Mouse (Mus musculus) left cerebral cortex, postnatal 25 days (tissue): ENCODE data around the gene Hist1h3d. TPM values are rescaled to one million over a fixed set of nuclear protein-coding genes. Genes with fewer than 3 reads are reported as not detected.

Experiments
- DNase-seq, 2 experiments: peaks; one replicate each; pipeline ENCODE4 v3.0.0; 2022; ENCODE audit warnings: low spot score in 2 of 2, mixed read lengths in 1 of 2
- intact Hi-C: fragments of 180-260 bp; cut with DNase I; formaldehyde crosslinking; loops from one replicate; pipeline ENCODE4 v1.15.1; 2025
- microRNA-seq, 2 experiments: library from miRNA; unstranded; fragments of <30 nt; microRNA quantifications; one replicate each; pipeline ENCODE4 v1.2.0; 2022
- total RNA-seq, 2 experiments: library from RNA; stranded (reverse); gene quantifications; 2 replicates each; pipeline ENCODE4 v1.2.3; 2021

Gene Hist1h3d
- total RNA-seq, 2 experiments from 2014 or later, result 7.2 to 10.5 TPM

DNA sequence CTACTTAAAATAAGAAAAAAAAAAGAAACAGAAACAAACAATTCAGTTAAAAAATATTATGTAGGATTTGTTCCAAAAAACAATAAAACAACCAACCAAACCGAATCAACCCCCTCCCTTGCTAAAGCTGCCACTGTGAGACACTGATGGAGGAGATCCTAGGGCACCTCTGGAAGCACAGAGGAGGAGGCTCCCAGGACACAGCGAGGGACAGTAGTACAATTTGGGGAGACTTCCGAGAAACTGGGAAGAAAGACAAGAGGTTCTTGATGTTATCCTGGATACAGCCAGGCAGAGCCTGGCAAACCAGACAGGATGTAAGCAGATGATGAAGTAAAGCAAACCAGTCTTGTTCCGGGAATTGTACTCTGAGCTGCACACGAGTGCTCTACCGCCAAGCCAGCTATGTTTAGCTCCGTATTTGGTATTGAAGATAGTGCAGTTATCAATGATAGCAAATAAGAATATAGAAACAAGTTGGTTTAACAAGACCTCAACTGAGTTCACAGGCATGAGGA is 27.7 kb downstream of the Hist1h3d start:
- no peak for DNase-seq
- intact Hi-C loops, result no loop called here

- DNase-seq, result no peak
- intact Hi-C loops, result no loop called here
These were observed 28.9 kb downstream of the Hist1h3d start for GRCm38 (mm10) chr13:23604452-23604851.

- intact Hi-C loops, result no loop called here
- no peak for DNase-seq
These were observed 29.5 kb downstream of the Hist1h3d start for GRCm38 (mm10) chr13:23605052-23605451.

DNA sequence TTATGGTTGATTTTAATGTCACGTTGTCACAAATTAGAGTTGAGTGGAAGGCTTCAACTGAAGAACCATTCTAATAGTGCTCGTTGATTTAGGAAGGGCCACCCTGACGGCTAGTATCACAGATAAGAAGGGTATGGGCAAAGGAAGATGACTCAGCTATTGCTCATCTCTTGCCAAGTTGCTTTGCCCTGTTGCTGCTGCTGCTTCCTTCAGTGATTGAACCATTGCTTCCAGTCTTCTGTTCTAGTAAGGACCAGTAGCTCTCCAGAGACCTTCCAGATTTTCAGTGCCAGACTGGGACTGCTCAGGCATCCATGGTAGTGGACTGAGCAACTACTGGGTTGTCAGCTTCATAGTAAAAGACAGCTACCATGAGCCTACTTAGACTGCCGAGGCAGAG is 33.6 kb downstream of the Hist1h3d start:
- intact Hi-C loops, result no loop called here
- no peak for DNase-seq

GRCm38 (mm10) chr13:23609844-23610243 is 34.3 kb downstream of the Hist1h3d start:
- intact Hi-C loops, result loop anchor here (10.0 kb wide), 1 partner anchor 1785 kb away; no protein-coding TSS in a partner anchor

GRCm38 (mm10) chr13:23610393-23610792 is 34.8 kb downstream of the Hist1h3d start:
- no peak for DNase-seq
- intact Hi-C loops, result loop anchor here (10.0 kb wide), 1 partner anchor 1786 kb away; no protein-coding TSS in a partner anchor

More at GRCm38 (mm10) chr13:23609844-23610243, 34.3 kb downstream of the Hist1h3d start:
- DNase-seq, result no peak

- no peak for DNase-seq
- intact Hi-C loops, result loop anchor here (10.0 kb wide), 1 partner anchor 1787 kb away; no protein-coding TSS in a partner anchor
These were observed 36.1 kb downstream of the Hist1h3d start for GRCm38 (mm10) chr13:23611638-23612037.

DNA sequence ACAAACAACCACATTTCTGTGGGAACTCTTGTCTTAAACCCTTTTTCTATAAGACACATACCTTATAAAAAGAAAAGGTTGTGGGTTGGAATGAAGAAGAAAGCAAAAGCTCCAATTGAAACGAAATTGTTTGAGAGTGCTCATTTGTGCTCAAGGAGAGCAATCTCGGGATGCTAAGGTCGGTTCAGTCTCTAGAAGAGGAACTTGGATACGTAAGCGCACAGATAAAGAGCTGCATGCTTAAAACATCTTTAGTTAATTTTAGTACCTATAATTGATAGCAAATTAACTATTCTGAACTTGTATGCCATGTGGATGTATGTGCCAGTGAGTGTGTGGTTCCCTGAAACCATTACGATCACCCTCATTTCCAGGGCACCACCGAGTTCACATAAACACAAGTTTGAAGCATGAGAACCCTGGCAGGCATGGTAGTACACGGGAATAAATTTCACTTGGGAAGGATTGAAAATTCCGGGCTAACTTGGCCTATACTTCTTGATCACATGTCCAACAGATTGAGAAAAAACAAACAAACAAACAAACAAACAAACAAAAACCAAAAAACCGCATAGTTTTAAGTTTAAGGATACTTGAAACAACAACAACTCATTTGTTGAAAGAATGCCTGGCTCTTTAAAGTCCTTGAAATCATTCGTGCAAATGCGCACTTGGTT is 44.6 kb downstream of the Hist1h3d start:
- intact Hi-C loops, result loop anchor here (2.0 to 5.0 kb wide), 3 partner anchors 33 to 1903 kb away; partner anchors contain the start of genes Hist1h2af, Hist1h2ai, Hist1h2bl and Hist1h3h
- DNase-seq, result peak in 1 of 2 experiments; percentile 5

- DNase-seq, result peak; percentile 80 to 95
- intact Hi-C loops, result loop anchor here (1.0 to 5.0 kb wide), 4 partner anchors 34 to 1904 kb away; partner anchors contain the start of genes Hist1h2af, Hist1h2ai, Hist1h2bl and Hist1h3h
These were observed 45.4 kb downstream of the Hist1h3d start, which contains the start of gene Hist1h2be for GRCm38 (mm10) chr13:23620733-23621531. Hist1h2be (minus strand) TSS chr13:23621124.

DNA sequence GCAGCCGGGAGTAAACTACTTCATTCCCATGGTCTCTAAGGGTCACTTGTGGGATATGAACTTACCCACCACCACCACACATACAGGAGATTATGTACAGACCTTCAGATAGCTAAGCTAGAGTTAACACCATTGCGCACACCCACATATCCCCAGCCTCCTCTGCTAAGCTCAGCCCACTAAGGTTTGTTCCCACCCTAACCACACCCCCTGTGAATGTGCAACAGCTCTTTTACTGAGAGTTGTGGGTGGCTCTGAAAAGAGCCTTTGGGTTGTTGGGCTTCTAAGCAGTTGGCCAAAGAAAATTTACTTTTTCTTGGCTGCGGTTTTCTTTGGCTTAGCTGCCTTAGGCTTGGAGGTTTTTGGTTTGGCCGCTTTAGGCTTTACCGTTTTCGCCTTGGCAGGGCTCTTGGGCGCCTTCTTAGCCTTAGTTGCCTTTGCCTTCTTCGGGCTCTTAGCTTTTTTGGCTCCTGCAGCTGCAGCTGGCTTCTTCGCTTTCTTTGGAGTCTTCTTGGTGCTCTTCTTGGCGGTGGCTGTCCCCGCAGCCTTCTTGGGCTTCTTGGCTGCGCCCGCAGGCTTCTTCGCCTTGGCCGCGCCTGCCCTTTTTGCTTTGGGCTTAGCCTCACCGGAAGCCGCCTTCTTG is 46.1 kb downstream of the Hist1h3d start:
- peak; percentile 66 to 89 for DNase-seq
- intact Hi-C loops, result loop anchor here (1.0 to 5.0 kb wide), 6 partner anchors 35 to 1904 kb away; partner anchors contain the start of genes Hist1h2af, Hist1h2ai, Hist1h2bc and Hist1h2bl

DNA sequence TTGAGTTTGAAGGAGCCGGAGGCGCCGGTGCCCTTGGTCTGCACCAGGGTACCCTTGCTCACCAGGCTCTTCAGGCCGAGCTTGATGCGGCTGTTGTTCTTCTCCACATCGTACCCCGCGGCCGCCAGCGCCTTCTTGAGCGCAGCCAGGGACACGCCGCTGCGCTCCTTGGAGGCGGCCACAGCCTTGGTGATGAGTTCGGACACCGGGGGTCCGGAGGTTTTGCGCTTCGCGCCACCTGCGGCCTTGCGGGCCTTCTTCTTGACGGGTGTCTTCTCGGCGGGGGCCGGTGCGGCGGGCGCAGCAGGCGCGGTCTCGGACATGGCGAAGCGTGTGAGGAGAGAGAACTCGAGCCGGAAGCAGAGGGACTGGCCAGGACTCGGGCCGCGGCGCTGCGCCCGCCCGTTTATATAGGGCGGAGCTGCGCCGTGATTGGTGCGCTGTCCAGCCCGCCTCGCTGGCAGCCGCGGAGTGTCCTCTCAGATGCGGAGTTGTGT is 46.7 kb downstream of the Hist1h3d start, which contains the start of gene Hist1h1e:
Hist1h1e (minus strand) TSS at position 384 of the 497 bp plus-strand sequence.
- intact Hi-C loops, result loop anchor here (1.0 to 5.0 kb wide), 4 partner anchors 62 to 1905 kb away; partner anchors contain the start of genes Hist1h2af, Hist1h2ai, Hist1h2bc and Hist1h2bl
- DNase-seq, result peak; percentile 88 to 92

DNA sequence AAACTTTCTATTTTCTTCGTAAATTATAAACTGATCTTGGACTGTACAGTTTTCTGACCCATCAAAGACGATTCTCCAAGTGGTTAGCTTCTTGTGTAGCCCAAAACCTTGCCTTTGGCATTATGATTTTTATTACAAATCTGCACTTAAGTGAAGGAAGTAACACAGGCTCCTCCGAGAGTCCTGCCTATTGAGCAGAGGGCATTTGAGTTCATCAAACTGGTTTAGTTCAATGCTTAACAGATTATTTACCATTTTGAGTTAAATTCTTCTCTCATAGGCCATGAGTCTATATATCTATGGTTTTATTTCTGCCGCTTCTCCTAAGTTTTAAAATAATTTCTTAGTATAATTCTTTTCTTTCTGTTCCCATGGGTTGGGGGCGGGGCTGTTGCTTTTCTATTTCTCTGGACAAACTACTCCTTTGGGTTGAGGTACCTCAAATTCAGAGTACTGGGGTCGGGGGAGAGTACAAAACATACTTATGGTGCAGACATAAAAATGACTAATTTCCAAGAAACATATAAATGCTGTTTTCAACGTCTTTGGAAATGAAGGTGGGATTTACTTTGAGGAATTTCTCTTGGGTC is 47.4 kb downstream of the Hist1h3d start:
- no peak for DNase-seq
- intact Hi-C loops, result loop anchor here (1.0 to 5.0 kb wide), 4 partner anchors 61 to 1906 kb away; partner anchors contain the start of genes Hist1h2af, Hist1h2ai, Hist1h2bc and Hist1h2bl

Small RNA genes within 50 kb of the gene (microRNA-seq; reads per million reads assigned to microRNA genes)
- gene Gm44297, result 0 reads per million in 2 experiments
- 0 reads per million in 2 experiments for gene Gm44359
- 0 reads per million in 2 experiments for gene Gm44394

Other genes with a start within 250 kb of the Hist1h3d start
- gene Zfp322a, start 206.6 kb upstream of the Hist1h3d start, total RNA-seq, result 10 to 100 TPM; 35.1 to 36.5 TPM
- gene Abt1, start 151.9 kb upstream of the Hist1h3d start, total RNA-seq, result 1 to 10 TPM; 8.3 to 8.9 TPM
- not detected for gene Btn1a1, start 109.9 kb upstream of the Hist1h3d start, total RNA-seq
- 1 to 10 TPM; 1.1 to 1.3 TPM for gene Btn2a2, start 86.9 kb upstream of the Hist1h3d start, total RNA-seq
- 100 to 1,000 TPM; 300 to 349 TPM for gene Hist1h4h, start 44.7 kb upstream of the Hist1h3d start, total RNA-seq
- gene Hist1h2af, start 41.9 kb upstream of the Hist1h3d start, total RNA-seq, result 1 to 10 TPM; 1.6 to 3.9 TPM
- gene Hist1h3g, start 40.3 kb upstream of the Hist1h3d start, total RNA-seq, result 1 to 10 TPM; 3.1 to 4.6 TPM
- gene Hist1h2bh, start 32.4 kb upstream of the Hist1h3d start, total RNA-seq, result under 1 TPM; 0.57 to 0.87 TPM
- 10 to 100 TPM; 16.0 to 17.8 TPM for gene Hist1h3f, start 31.7 kb upstream of the Hist1h3d start, total RNA-seq
- 100 to 1,000 TPM; 160 to 188 TPM for gene Hist1h4f, start 24.1 kb upstream of the Hist1h3d start, total RNA-seq
- 1 to 10 TPM; 3.6 to 5.7 TPM for gene Hist1h1d, start 22.5 kb upstream of the Hist1h3d start, total RNA-seq
- gene Hist1h3e, start 13.4 kb upstream of the Hist1h3d start, total RNA-seq, result 10 to 100 TPM; 41.7 to 46.6 TPM
- 1 to 10 TPM; 5.0 to 6.6 TPM for gene Hist1h2ae, start 4.5 kb upstream of the Hist1h3d start, total RNA-seq
- gene Hist1h2bg, start 4.4 kb upstream of the Hist1h3d start, total RNA-seq, result 10 to 100 TPM; 82.4 to 88.3 TPM
- 10 to 100 TPM; 25.7 to 29.4 TPM for gene Hist1h2bf, start 1.6 kb upstream of the Hist1h3d start, total RNA-seq
- gene Hist1h2ad, start 1.4 kb upstream of the Hist1h3d start, total RNA-seq, result 1 to 10 TPM; 9.0 to 9.1 TPM
- 100 to 1,000 TPM; 121 to 160 TPM for gene Hist1h4d, start 5.8 kb downstream of the Hist1h3d start, total RNA-seq
- 1 to 10 TPM; 7.4 to 7.7 TPM for gene Hist1h2be, start 45.4 kb downstream of the Hist1h3d start, total RNA-seq
- 10 to 100 TPM; 53.2 to 67.9 TPM for gene Hist1h1e, start 46.8 kb downstream of the Hist1h3d start, total RNA-seq
- gene Hist1h2ac, start 108.2 kb downstream of the Hist1h3d start, total RNA-seq, result 1 to 10 TPM; 2.1 to 2.4 TPM
- gene Hist1h2bc, start 108.4 kb downstream of the Hist1h3d start, total RNA-seq, result 10 to 100 TPM; 32.7 to 35.0 TPM
- gene Hist1h1t, start 120.1 kb downstream of the Hist1h3d start, total RNA-seq, result not detected
- 100 to 1,000 TPM in 1 of 2 experiments, 10 to 100 TPM in 1; 94.8 to 129 TPM for gene Hist1h4c, start 122.7 kb downstream of the Hist1h3d start, total RNA-seq
- gene Hfe, start 135.1 kb downstream of the Hist1h3d start, total RNA-seq, result 1 to 10 TPM; 3.1 to 3.7 TPM
- gene Hist1h1c, start 163.0 kb downstream of the Hist1h3d start, total RNA-seq, result 10 to 100 TPM; 51.7 to 71.1 TPM
- 1 to 10 TPM; 1.9 to 2.6 TPM for gene Hist1h3c, start 169.8 kb downstream of the Hist1h3d start, total RNA-seq
- 10 to 100 TPM; 17.5 to 23.2 TPM for gene Hist1h2bb, start 171.0 kb downstream of the Hist1h3d start, total RNA-seq
- 10 to 100 TPM; 27.5 to 31.4 TPM for gene Hist1h2ab, start 175.4 kb downstream of the Hist1h3d start, total RNA-seq
- gene Hist1h3b, start 176.5 kb downstream of the Hist1h3d start, total RNA-seq, result 10 to 100 TPM in 1 of 2 experiments, 1 to 10 TPM in 1; 9.3 to 14.5 TPM
- 10 to 100 TPM; 87.5 to 89.8 TPM for gene Hist1h4b, start 181.2 kb downstream of the Hist1h3d start, total RNA-seq
- 10 to 100 TPM; 47.0 to 58.8 TPM for gene Hist1h4a, start 185.5 kb downstream of the Hist1h3d start, total RNA-seq
- gene Hist1h3a, start 186.6 kb downstream of the Hist1h3d start, total RNA-seq, result 10 to 100 TPM; 35.9 to 40.0 TPM
- 10 to 100 TPM; 18.2 to 29.1 TPM for gene Hist1h1a, start 187.9 kb downstream of the Hist1h3d start, total RNA-seq
- gene Trim38, start 194.2 kb downstream of the Hist1h3d start, total RNA-seq, result not detected
- not detected for gene Slc17a2, start 231.2 kb downstream of the Hist1h3d start, total RNA-seq